Mouse (Mus musculus): Measurements from ENCODE around the gene Smco2.

Smco2 gene

DNA sequence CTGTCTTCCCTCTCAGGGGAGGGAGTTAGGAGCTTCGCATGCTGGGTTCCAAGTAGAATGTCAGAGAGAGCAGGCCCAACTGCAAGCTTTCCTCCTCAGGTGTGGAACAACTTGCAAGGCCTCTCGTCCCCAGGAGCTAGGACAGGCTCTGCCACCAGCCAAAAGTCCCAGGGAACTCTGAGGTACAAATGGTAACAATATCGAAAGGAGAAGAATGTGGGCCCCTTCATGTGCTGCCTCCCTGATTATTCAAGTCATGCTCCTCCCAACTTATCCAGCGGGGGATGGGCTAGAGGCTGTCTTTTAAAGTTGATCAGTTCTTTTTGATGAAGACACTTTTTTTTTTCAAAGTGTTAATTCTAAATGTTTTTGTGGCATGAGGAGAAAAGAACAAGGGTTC, at the start of gene Smco2:
Gene Smco2, plus strand, starts transcription at position 55 of the 400 bp plus-strand sequence.
- DNase-seq, result no peak

GRCm38 (mm10) chr6:146809991-146810390, 39.9 kb upstream of the Smco2 start:
- no peak for DNase-seq

DNA sequence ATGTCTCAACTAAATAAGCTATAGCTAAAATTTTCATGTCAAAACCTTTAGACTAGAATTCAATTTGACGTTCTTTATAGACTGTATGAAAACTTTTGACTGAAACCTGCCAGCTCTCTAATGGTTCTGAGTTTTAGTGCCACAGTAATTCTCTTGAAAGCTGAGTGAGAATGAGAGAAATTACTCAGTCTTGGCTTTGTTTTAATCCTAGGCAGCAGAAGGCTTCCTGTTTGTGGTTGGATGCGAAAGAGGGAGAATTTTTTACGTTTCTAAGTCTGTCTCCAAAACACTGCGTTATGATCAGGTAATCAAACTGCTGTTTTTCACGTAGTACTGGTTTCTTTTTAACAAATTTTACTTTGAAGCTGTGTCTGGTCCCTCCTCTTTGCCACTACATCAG, 36.9 kb upstream of the Smco2 start:
- DNase-seq, result no peak

GRCm38 (mm10) chr6:146820177-146820965, 29.5 kb upstream of the Smco2 start:
- no peak for DNase-seq

DNA sequence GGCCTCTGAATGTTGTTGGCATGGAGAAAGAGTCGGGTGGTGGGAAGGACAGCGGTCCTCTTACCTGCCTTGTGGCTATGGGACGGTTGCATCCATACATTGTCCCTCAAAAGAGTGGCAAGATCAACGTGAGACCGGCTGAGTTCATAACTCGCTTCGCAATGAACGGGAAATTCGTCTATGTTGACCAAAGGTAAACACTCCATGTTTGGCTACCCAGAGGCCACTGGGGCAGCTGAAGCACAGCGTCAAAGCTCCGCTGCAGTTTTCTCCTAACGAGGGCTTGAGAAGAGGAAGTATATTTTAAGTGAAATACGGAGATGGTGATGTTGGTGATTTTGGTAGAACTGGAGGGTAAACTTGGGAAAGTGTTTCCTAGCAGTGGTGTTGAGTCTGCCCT, 27.9 kb upstream of the Smco2 start:
- no peak for DNase-seq

- DNase-seq, result peak; percentile 79 to 83
These were observed 25.0 kb upstream of the Smco2 start for GRCm38 (mm10) chr6:146824727-146825486.

DNA sequence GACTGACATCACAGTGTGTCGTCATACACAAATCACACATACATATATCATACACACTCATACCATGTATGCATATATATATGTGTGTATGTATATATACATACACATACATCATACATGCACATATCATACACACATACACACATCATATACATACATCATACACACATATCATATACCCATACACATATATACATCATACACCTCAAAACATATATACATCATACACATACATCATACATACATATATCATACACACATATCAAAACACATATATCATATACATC, 24.5 kb upstream of the Smco2 start:
- DNase-seq, result no peak

GRCm38 (mm10) chr6:146831320-146831719, 18.6 kb upstream of the Smco2 start:
- no peak for DNase-seq

DNA sequence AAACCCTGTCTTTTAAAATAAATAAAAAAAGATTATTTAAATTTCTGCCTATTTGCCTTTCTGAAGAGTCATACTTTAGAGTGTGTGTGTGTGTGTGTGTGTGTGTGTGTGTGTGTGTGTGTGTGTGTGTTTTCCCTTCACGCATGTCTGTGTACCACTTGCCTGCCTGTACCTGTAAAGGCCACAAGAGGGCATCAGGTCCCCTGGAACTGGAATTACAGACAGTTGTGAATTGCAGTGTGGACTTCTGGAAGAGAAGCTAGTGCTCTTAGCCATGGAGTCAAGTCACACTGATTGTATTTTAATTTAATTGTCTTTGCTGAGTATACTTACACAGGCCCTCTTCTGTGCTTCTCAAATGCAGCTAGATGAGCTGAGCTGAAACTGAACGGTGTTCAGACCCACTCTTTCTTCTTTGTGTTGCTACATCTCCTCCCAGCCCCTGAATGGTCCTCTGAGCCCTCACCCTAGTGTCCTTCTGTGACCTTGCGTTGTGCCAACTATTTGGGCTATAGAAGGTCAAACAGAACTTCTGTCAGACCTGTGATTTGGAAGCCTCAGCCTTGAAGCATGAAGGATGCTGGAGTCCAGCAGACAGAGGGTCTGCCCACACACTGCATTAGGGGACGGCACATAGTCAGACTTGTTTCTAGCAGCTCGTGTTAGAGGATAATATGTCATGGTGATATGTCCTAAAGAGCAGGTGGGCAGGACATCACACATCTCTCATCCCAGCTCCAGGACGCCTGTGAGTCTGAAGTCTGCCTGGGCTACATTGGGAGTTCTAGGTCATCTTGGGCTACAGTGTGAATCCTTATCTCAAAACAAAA, 16.2 kb upstream of the Smco2 start:
- DNase-seq, result peak; percentile 59 to 64

- no peak for DNase-seq
These were observed 15.6 kb upstream of the Smco2 start for GRCm38 (mm10) chr6:146834342-146834741.

DNA sequence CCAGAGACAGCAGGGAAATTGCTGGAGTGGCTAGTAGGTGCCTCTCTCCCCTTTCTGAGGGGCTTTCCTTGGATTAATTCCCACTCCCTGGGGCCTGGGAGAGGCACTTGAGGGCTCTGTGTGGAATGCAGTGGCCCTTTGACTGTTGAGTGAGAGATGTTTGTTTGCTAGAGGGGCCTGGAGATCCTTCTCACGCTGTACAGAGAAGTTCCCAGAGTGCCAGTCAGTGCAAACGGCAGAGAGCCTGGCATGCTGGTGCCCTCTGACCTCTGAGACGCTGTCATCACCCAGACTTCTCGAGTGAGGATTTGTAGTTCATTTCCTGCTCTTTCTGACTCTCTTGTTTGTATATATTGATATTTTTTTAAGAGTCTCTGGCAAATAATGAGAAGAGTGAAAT, 14.1 kb upstream of the Smco2 start:
- no peak for DNase-seq

DNA sequence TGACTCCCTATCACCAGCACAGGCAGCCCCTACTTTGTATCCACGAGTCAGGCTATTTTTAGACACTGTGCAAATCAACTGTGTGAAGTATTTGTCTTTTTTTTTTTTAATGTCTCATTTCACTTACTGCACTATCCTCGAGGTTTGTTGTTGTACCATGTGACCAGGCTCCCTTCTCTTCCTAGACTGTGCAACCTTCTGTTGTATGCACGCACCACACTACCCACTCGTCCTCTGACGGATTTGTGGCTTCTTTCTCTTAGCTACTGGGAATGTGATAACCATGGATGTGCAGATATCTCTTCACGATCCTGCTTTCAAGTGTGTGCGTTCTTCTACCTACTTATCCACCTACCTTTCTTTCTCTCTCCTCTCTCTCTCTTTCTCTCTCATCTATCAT, 12.6 kb upstream of the Smco2 start:
- DNase-seq, result no peak

DNA sequence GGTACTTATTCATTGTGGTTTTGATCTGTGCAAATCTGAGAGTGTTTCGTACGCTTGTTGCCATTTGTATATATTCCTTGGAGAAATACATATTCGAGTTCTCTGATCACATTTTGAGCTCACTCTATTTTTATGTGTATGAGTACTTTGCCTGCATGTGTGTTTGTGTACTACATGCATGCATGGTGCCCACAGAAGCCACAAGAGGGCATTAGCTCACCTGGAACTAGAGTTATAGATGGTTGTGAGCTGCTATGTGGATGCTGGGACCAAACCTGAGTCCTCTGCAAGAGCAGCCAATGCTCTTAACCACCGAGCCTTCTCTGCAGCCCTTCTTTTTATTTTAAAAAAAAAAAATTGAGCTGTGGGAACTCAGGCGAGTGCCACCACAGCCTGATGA, 11.5 kb upstream of the Smco2 start:
- DNase-seq, result no peak

- no peak for DNase-seq
These were observed 11.0 kb upstream of the Smco2 start for GRCm38 (mm10) chr6:146838863-146839262.

DNA sequence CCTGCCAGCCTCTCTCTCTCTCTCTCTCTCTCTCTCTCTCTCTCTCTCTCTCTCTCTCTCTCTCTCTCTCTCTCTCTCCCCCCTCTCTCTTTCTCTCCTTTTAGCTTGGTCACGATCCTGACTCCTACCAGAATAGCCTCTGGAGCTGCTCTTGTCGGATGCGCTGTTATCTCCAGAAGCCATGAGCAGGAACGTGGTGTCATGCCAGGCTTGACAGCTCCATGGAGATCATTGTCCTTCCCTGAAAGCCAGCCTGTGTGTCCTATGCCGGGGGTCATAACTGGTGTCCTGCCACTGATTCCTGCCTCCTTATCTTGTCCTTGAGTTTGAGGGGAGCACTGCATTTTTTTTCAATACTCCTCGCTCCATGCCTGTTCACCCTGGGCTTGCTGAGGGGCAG, 5.0 kb upstream of the Smco2 start:
- DNase-seq, result no peak

- DNase-seq, result no peak
These were observed 4.6 kb upstream of the Smco2 start for GRCm38 (mm10) chr6:146845347-146845746.

DNA sequence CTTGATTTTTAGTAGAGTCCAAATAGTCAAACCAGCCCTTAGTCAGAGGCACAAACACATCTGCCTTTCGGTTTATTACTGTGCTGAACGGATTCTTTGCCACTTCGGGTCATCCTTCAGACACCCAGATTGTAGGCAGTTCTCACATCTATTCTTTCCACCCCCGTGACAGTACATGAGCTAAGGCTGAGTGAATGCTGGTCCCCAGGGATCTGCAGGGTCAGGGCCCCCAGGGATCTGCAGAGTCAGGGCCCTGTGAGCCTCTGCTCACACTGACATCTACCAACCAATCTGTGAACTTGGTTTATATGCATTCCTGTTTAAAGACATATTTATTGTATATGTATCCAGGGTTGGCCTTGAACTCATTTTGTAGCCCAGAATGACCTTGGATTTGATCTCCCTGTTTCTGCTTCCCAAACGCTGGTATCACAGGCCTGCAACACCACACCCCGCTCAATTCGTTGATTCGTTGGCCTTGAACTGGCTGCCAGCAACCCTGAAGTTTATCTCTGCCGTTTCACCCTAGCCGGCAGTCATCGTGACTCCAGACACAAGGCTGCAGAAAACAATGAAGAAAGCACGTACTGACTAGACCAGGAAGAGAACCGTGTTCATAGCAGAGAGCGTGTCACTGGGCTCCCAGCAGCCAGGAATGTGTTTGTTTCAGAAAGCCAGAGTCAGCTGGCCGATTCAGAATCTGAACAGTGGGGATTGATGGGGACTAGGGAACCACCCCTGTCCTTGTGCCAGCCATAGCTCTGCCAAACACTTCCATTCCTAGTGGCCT, 3.7 kb upstream of the Smco2 start:
- DNase-seq, result peak; percentile 4 to 17

- no peak for DNase-seq
These were observed 2.5 kb upstream of the Smco2 start for GRCm38 (mm10) chr6:146847402-146847801.

- DNase-seq, result no peak
These were observed 1.6 kb upstream of the Smco2 start for GRCm38 (mm10) chr6:146848281-146848680.

GRCm38 (mm10) chr6:146851916-146852315, 2.0 kb downstream of the Smco2 start:
- DNase-seq, result no peak

DNA sequence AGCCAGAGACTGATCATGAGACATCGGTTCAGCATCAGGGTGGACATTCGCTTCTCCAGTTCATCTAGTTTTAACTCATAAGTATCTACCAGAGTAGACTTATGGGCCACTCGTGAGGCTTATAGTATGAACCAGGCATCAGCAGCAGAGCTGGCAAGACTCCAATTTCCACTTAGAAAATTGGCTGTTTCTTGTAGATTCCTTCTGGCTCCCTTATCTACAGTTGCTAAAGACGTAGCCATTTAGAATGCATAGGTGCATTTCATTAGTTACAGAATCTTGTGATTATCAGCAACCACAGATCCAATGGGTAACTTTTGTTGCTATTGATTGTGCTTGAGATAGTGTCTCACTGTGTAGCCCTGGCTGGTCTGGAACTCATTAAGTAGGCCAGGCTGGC, 2.8 kb downstream of the Smco2 start:
- DNase-seq, result peak in 1 of 2 experiments; percentile 15

DNA sequence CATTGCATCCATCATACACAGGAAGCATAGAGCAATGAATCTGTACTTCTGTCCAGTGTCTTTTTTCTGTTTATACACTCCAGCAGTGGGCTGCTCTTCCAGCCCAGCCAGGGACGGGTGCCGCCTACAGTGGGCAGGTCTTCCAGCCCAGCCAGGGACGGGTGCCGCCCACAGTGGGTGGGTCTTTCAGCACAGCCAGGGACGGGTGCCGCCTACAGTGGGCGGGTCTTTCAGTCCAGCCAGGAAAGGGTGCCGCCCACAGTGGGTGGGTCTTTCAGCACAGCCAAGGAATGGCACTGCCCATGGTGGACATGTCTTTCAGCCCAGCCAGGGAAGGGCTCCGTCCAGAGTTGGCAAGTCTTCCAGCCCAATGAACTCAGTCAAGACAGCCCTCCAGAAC, 5.3 kb downstream of the Smco2 start:
- no peak for DNase-seq

DNA sequence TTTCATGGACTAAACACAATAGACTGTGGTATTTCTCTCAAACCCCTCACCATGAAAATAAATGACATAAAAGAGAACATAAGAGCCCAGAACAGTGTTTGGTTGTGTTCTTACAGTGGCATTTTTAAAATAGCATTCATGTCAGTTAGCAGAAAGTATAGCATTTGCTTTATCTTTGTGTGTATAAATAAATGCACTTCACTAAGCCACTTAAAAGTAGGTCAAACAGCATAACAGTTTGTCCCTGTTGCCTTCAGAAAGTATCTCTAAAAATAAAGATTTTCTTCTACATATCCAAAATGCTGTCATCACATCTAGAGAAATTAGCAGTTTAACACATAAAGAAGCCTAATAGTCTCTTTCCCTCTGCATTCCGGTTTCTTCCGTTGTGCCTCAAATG, 7.5 kb downstream of the Smco2 start:
- no peak for DNase-seq
